Mouse (Mus musculus): ENCODE results near the gene Dnajc13. TPM values are rescaled to one million over a fixed set of nuclear protein-coding genes. Genes with fewer than 3 reads are reported as not detected.

Gene Dnajc13
- polyA plus RNA-seq, 1 experiment from 2014 or later: 20.8 TPM

DNA sequence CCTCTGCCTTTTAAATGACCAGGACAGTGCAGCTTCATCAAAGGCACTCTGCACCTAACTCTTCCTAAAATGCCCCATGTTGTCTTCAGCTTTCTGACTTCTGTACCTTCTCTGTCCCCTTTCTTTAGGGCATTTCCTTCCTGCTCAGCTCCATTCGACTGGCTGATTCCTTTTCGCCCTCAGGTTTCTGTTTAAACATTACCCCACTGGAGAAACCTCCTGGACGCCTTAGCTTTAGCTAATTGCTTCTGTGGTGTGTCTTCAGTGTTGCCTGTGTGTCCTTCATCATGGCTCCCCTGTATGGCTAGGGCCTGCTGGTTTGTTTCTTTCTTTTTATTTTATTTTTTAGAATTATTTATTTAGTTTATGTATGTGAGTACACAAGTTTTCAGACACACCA is 34.3 kb upstream of the Dnajc13 start:
- ATAC-seq (replicated peaks; ENCODE audit: low FRiP score, low read depth) (no peak), DNase-seq (ENCODE audit: low spot score) (no peak)
- no peak for TF ChIP-seq CTCF (IDR thresholded peaks at IDR 0.05; ENCODE audit: low read depth)
- H3K27ac ChIP-seq: no peak overlapping the region
- 51% methylated on average over 3 of the region's 3 CpGs for WGBS
- no peaks in the 10 kb centered on the region for H3K27me3 ChIP-seq (ENCODE audit: insufficient read depth, low read length)
- H3K9ac ChIP-seq (ENCODE audit: low read depth, low read length): no peak overlapping the region
- H3K36me3 ChIP-seq (ENCODE audit: insufficient read depth, low read length): no peaks in the 10 kb centered on the region
- H3K4me2 ChIP-seq (ENCODE audit: low read length): no peak overlapping the region
- H3K9me3 ChIP-seq (replicated peaks; ENCODE audit: low read length): no peaks in the 10 kb centered on the region
- H3K4me3 ChIP-seq (replicated peaks; ENCODE audit: low read depth, low read length): no peak overlapping the region
- H3K4me1 ChIP-seq (replicated peaks; ENCODE audit: insufficient read depth, low read length): no peaks in the 10 kb centered on the region

GRCm38 (mm10) chr9:104284934-104285333 is 22.2 kb upstream of the Dnajc13 start:
- H3K4me3 ChIP-seq (replicated peaks; ENCODE audit: low read depth, low read length): no peak overlapping the region
- H3K9me3 ChIP-seq (replicated peaks; ENCODE audit: low read length): no peaks in the 10 kb centered on the region
- ATAC-seq (replicated peaks; ENCODE audit: low FRiP score, low read depth): no peak
- H3K27ac ChIP-seq: no peak overlapping the region
- no peaks in the 10 kb centered on the region; the same call in 1 of the 2 replicates for H3K4me1 ChIP-seq (replicated peaks; ENCODE audit: insufficient read depth, low read length)
- no peak overlapping the region for H3K9ac ChIP-seq (ENCODE audit: low read depth, low read length)
- TF ChIP-seq CTCF (IDR thresholded peaks at IDR 0.05; ENCODE audit: low read depth): no peak
- H3K4me2 ChIP-seq (ENCODE audit: low read length): no peak overlapping the region
- DNase-seq (ENCODE audit: low spot score): peak; percentile 63
- H3K36me3 ChIP-seq (ENCODE audit: insufficient read depth, low read length): no peaks in the 10 kb centered on the region
- 9% methylated on average over 6 of the region's 6 CpGs for WGBS
- no peaks in the 10 kb centered on the region for H3K27me3 ChIP-seq (ENCODE audit: insufficient read depth, low read length)

GRCm38 (mm10) chr9:104282536-104282935 is 19.8 kb upstream of the Dnajc13 start:
- Histone ChIP-seq H3K9me3 (replicated peaks; ENCODE audit: low read length) (no peaks in the 10 kb centered on the region), H3K9ac (ENCODE audit: low read depth, low read length) (no peak overlapping the region), H3K27me3 (ENCODE audit: insufficient read depth, low read length) (no peaks in the 10 kb centered on the region), H3K36me3 (ENCODE audit: insufficient read depth, low read length) (no peaks in the 10 kb centered on the region), H3K27ac (peak overlapping the region; percentile 77), H3K4me1 (replicated peaks; ENCODE audit: insufficient read depth, low read length) (no peaks in the 10 kb centered on the region; the same call in 1 of the 2 replicates), H3K4me3 (replicated peaks; ENCODE audit: low read depth, low read length) (no peak overlapping the region), H3K4me2 (ENCODE audit: low read length) (no peak overlapping the region)
- WGBS: 26% methylated on average over 8 of the region's 8 CpGs
- DNase-seq (ENCODE audit: low spot score) (peak; percentile 59), ATAC-seq (replicated peaks; ENCODE audit: low FRiP score, low read depth) (peak; percentile 79)
- no peak for TF ChIP-seq CTCF (IDR thresholded peaks at IDR 0.05; ENCODE audit: low read depth)

DNA sequence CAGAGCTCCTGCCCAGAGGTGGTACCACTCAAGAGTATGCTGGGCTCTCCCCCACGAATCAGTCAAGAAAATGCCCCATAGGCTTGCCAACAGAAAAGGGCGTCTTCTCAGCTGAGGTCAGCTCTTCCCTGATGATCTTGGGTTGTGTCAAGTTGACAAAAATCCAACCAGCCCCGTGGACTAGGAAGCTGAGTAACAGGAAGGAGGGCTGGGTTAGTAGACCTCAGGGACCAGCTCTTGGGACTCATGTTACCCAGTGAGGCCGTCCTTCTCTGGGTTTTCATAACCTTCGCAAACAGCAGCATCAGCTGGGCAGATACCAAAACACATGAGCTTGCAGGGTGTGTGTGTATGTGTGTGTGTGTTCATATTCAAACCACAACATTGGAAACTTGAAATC is 19.0 kb upstream of the Dnajc13 start:
- peak overlapping the region; percentile 77 for H3K27ac ChIP-seq

DNA sequence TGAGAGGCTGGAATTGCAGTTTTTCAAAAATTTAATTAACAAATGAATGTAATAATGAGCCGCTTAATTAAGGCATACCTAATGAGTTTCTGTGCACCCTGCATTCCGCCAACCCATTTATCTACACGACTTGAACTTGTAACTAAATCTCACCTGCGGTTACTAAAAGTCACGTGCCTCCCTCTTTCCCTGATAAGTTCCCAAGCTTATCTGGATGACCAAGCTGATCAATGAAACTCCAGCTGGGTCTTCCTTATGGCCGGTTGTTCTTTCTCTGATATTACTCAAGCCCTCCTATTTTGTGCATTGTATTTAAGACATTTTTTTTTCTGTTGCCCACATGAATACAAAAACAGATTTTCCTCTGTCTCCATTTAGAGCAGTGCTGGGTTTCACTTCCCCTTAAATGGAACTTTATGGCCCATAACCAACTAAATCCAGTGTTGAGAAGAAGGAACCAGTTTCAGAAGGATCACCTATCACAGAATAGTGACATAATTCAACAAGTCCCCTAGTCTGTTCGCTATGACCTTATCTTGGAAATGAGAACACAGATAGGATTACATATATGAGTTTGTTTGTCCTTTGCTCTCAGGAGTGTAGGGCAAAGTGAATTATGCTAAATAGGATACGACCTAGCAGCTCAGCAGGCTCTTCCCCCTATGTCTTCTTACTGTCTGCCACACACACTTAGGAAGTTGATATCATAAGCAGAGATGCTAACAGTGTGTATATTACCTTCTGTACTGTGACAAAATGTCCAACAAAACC is 18.2 kb upstream of the Dnajc13 start:
- H3K4me1 ChIP-seq (replicated peaks; ENCODE audit: insufficient read depth, low read length): no peaks in the 10 kb centered on the region; the same call in 1 of the 2 replicates
- peak overlapping the region; percentile 77; the same call in 1 of the 2 replicates for H3K27ac ChIP-seq
- no peak overlapping the region for H3K9ac ChIP-seq (ENCODE audit: low read depth, low read length)
- H3K4me2 ChIP-seq (ENCODE audit: low read length): no peak overlapping the region
- no peak overlapping the region for H3K4me3 ChIP-seq (replicated peaks; ENCODE audit: low read depth, low read length)
- peak; percentile 68 for DNase-seq (ENCODE audit: low spot score)
- 43% methylated on average over 8 of the region's 8 CpGs for WGBS
- H3K27me3 ChIP-seq (ENCODE audit: insufficient read depth, low read length): no peaks in the 10 kb centered on the region
- ATAC-seq (replicated peaks; ENCODE audit: low FRiP score, low read depth): peak; percentile 44; the same call in 1 of the 2 replicates
- H3K9me3 ChIP-seq (replicated peaks; ENCODE audit: low read length): no peaks in the 10 kb centered on the region
- TF ChIP-seq CTCF (IDR thresholded peaks at IDR 0.05; ENCODE audit: low read depth): no peak
- no peaks in the 10 kb centered on the region for H3K36me3 ChIP-seq (ENCODE audit: insufficient read depth, low read length)

More for the DNA sequence above, 19.0 kb upstream of the Dnajc13 start:
- no peak overlapping the region for H3K4me3 ChIP-seq (replicated peaks; ENCODE audit: low read depth, low read length)
- H3K4me1 ChIP-seq (replicated peaks; ENCODE audit: insufficient read depth, low read length): no peaks in the 10 kb centered on the region; the same call in 1 of the 2 replicates
- 30% methylated on average over 5 of the region's 5 CpGs for WGBS
- no peak overlapping the region for H3K9ac ChIP-seq (ENCODE audit: low read depth, low read length)
- H3K36me3 ChIP-seq (ENCODE audit: insufficient read depth, low read length): no peaks in the 10 kb centered on the region
- no peak overlapping the region for H3K4me2 ChIP-seq (ENCODE audit: low read length)
- no peak for TF ChIP-seq CTCF (IDR thresholded peaks at IDR 0.05; ENCODE audit: low read depth)
- DNase-seq (ENCODE audit: low spot score) (no peak), ATAC-seq (replicated peaks; ENCODE audit: low FRiP score, low read depth) (no peak)
- no peaks in the 10 kb centered on the region for H3K27me3 ChIP-seq (ENCODE audit: insufficient read depth, low read length)
- no peaks in the 10 kb centered on the region for H3K9me3 ChIP-seq (replicated peaks; ENCODE audit: low read length)

- H3K9ac ChIP-seq (ENCODE audit: low read depth, low read length): no peak overlapping the region
- no peak overlapping the region for H3K27ac ChIP-seq
- ATAC-seq (replicated peaks; ENCODE audit: low FRiP score, low read depth) (no peak), DNase-seq (ENCODE audit: low spot score) (peak; percentile 71)
- WGBS: 22% methylated on average over 18 of the region's 18 CpGs
- H3K27me3 ChIP-seq (ENCODE audit: insufficient read depth, low read length): no peaks in the 10 kb centered on the region
- TF ChIP-seq CTCF (IDR thresholded peaks at IDR 0.05; ENCODE audit: low read depth): peak; percentile 84
- no peak overlapping the region for H3K4me2 ChIP-seq (ENCODE audit: low read length)
- no peaks in the 10 kb centered on the region for H3K9me3 ChIP-seq (replicated peaks; ENCODE audit: low read length)
- H3K4me3 ChIP-seq (replicated peaks; ENCODE audit: low read depth, low read length): no peak overlapping the region
- H3K4me1 ChIP-seq (replicated peaks; ENCODE audit: insufficient read depth, low read length): no peaks in the 10 kb centered on the region
- H3K36me3 ChIP-seq (ENCODE audit: insufficient read depth, low read length): no peaks in the 10 kb centered on the region
Measured at GRCm38 (mm10) chr9:104277528-104278162, 14.9 kb upstream of the Dnajc13 start.
